Mouse (Mus musculus) spleen, postnatal 36 days (tissue): ENCODE results near the gene Ssrp1.

Source experiments
- DNase-seq, 2 experiments: peaks; one replicate each; pipeline ENCODE4 v3.0.0; 2022; ENCODE audit warnings: low spot score in 2 of 2, mixed read lengths in 1 of 2

Ssrp1 gene

GRCm38 (mm10) chr2:85037047-85038026 lies at the start of gene Ssrp1, which contains the start of gene P2rx3:
Ssrp1 (plus strand) TSS chr2:85037234.
P2rx3 (minus strand) TSS chr2:85037462.
- DNase-seq = peak; percentile 88 to 91

GRCm38 (mm10) chr2:84987930-84988329 lies 49.1 kb upstream of the Ssrp1 start, which contains the start of gene Prg3:
Prg3 (plus strand) TSS chr2:84988215.
- peak; percentile 22 to 35 for DNase-seq

GRCm38 (mm10) chr2:84996376-84996775 lies 40.7 kb upstream of the Ssrp1 start:
- no peak for DNase-seq

GRCm38 (mm10) chr2:84999486-85000181 lies 37.4 kb upstream of the Ssrp1 start:
- DNase-seq = no peak

GRCm38 (mm10) chr2:85001497-85001896 lies 35.5 kb upstream of the Ssrp1 start:
- no peak for DNase-seq

- no peak for DNase-seq
Observed at GRCm38 (mm10) chr2:85002575-85002974, 34.5 kb upstream of the Ssrp1 start.

- DNase-seq = no peak
Observed at GRCm38 (mm10) chr2:85004341-85004740, 32.7 kb upstream of the Ssrp1 start.

GRCm38 (mm10) chr2:85006600-85006999 lies 30.4 kb upstream of the Ssrp1 start:
- no peak for DNase-seq

GRCm38 (mm10) chr2:85007729-85008128 lies 29.3 kb upstream of the Ssrp1 start:
- peak; percentile 40 to 56 for DNase-seq

- no peak for DNase-seq
Observed at GRCm38 (mm10) chr2:85009212-85009611, 27.8 kb upstream of the Ssrp1 start.

- DNase-seq = peak; percentile 39 to 74
Observed at GRCm38 (mm10) chr2:85011906-85012604, 25.0 kb upstream of the Ssrp1 start.

- peak in 1 of 2 experiments; percentile 22 for DNase-seq
Observed at GRCm38 (mm10) chr2:85012679-85013078, 24.4 kb upstream of the Ssrp1 start.

- no peak for DNase-seq
Observed at GRCm38 (mm10) chr2:85013826-85014587, 23.0 kb upstream of the Ssrp1 start.

GRCm38 (mm10) chr2:85014588-85014982 lies 22.4 kb upstream of the Ssrp1 start:
- DNase-seq = no peak

GRCm38 (mm10) chr2:85022043-85022442 lies 15.0 kb upstream of the Ssrp1 start:
- DNase-seq = no peak

- DNase-seq = no peak
Observed at GRCm38 (mm10) chr2:85026178-85026577, 10.9 kb upstream of the Ssrp1 start.

GRCm38 (mm10) chr2:85027281-85027680 lies 9.8 kb upstream of the Ssrp1 start:
- peak; percentile 44 to 55 for DNase-seq

GRCm38 (mm10) chr2:85029897-85030296 lies 7.1 kb upstream of the Ssrp1 start:
- DNase-seq = no peak

- DNase-seq = no peak
Observed at GRCm38 (mm10) chr2:85030989-85031388, 6.0 kb upstream of the Ssrp1 start.

- DNase-seq = no peak
Observed at GRCm38 (mm10) chr2:85033121-85033520, 3.9 kb upstream of the Ssrp1 start.

- DNase-seq = no peak
Observed at GRCm38 (mm10) chr2:85034169-85034568, 2.9 kb upstream of the Ssrp1 start.
